Mouse (Mus musculus): Measurements from ENCODE around the gene Mgat4a. TPM values are rescaled to one million over a fixed set of nuclear protein-coding genes. Genes with fewer than 3 reads are reported as not detected.

Mgat4a gene
- polyA plus RNA-seq, 1 experiment from 2014 or later: 11.0 TPM

DNA sequence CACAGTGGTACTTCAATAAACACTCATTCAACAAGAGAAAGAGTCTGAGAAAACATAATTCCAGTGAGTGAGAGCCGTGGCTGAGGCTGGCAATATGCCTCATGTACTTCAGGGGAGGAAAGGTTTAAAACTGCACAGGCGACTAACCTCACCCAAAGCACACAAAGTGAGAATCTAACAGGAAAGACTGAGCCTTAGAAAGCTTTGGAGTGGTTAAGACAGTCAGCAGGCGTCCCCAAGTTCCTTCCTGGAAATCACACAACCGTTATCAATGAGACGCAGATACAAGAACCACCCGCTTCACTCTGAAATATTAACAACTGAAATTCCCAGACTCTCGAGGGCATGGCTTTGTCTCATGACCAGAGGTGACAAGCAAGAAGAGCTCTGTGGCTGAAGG, 62.4 kb downstream of the Mgat4a start:
- Histone ChIP-seq H3K36me3 (ENCODE audit: control insufficient read depth, insufficient read depth, low read length) (no peaks in the 10 kb centered on the region), H3K4me2 (ENCODE audit: low read length) (no peak overlapping the region; the same call in 1 of the 2 replicates), H3K27ac (ENCODE audit: low read depth, low read length) (no peak overlapping the region), H3K9me3 (ENCODE audit: control insufficient read depth, low read length) (no peaks in the 10 kb centered on the region), H3K4me1 (ENCODE audit: control insufficient read depth, insufficient read depth, low read depth, low read length) (no peaks in the 10 kb centered on the region; the same call in 1 of the 2 replicates), H3K27me3 (replicated peaks; ENCODE audit: control insufficient read depth, insufficient read depth, low read length) (no peaks in the 10 kb centered on the region), H3K9ac (ENCODE audit: low read depth, low read length) (no peak overlapping the region), H3K4me3 (ENCODE audit: low read length) (no peak overlapping the region)
- no peak for ATAC-seq
- WGBS: 70% methylated on average over 7 of the region's 7 CpGs

- H3K9ac ChIP-seq (ENCODE audit: low read depth, low read length): no peak overlapping the region
- H3K27ac ChIP-seq (ENCODE audit: low read depth, low read length): no peak overlapping the region
- no peak for ATAC-seq
- H3K27me3 ChIP-seq (replicated peaks; ENCODE audit: control insufficient read depth, insufficient read depth, low read length): no peaks in the 10 kb centered on the region
- H3K4me3 ChIP-seq (ENCODE audit: low read length): no peak overlapping the region
- 64% methylated on average over 5 of the region's 5 CpGs for WGBS
- H3K36me3 ChIP-seq (ENCODE audit: control insufficient read depth, insufficient read depth, low read length): no peaks in the 10 kb centered on the region
- no peaks in the 10 kb centered on the region for H3K9me3 ChIP-seq (ENCODE audit: control insufficient read depth, low read length)
- no peaks in the 10 kb centered on the region; the same call in 1 of the 2 replicates for H3K4me1 ChIP-seq (ENCODE audit: control insufficient read depth, insufficient read depth, low read depth, low read length)
- H3K4me2 ChIP-seq (ENCODE audit: low read length): no peak overlapping the region; the same call in 1 of the 2 replicates
Observed at GRCm38 (mm10) chr1:37477928-37478327, 62.9 kb downstream of the Mgat4a start.

GRCm38 (mm10) chr1:37477250-37477649, 63.6 kb downstream of the Mgat4a start:
- H3K4me2 ChIP-seq (ENCODE audit: low read length): no peak overlapping the region
- H3K27me3 ChIP-seq (replicated peaks; ENCODE audit: control insufficient read depth, insufficient read depth, low read length): no peaks in the 10 kb centered on the region
- no peak overlapping the region for H3K27ac ChIP-seq (ENCODE audit: low read depth, low read length)
- no peaks in the 10 kb centered on the region for H3K36me3 ChIP-seq (ENCODE audit: control insufficient read depth, insufficient read depth, low read length)
- no peak for ATAC-seq
- 94% methylated on average over 5 of the region's 5 CpGs for WGBS
- no peaks in the 10 kb centered on the region; the same call in 1 of the 2 replicates for H3K4me1 ChIP-seq (ENCODE audit: control insufficient read depth, insufficient read depth, low read depth, low read length)
- no peak overlapping the region for H3K4me3 ChIP-seq (ENCODE audit: low read length)
- no peaks in the 10 kb centered on the region for H3K9me3 ChIP-seq (ENCODE audit: control insufficient read depth, low read length)
- no peak overlapping the region for H3K9ac ChIP-seq (ENCODE audit: low read depth, low read length)

DNA sequence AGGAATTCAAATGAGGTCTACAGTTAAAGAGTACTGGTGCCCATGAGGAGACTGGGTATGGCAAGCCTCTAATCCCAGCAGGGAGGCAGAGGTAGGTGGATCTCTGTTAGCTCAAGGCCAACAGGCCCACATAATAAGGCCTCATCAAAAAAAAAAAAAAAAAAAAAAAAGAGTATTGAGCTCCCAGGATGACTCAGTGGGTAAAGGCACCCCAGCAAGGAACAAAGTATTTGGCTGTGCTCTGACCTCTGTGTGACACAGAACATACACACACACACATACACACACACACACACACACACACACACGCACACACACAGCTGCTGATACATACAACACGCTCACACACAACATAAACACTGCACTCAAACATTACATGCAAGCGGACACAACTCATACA, 65.5 kb downstream of the Mgat4a start:
- Histone ChIP-seq H3K27me3 (replicated peaks; ENCODE audit: control insufficient read depth, insufficient read depth, low read length) (no peaks in the 10 kb centered on the region), H3K9ac (ENCODE audit: low read depth, low read length) (no peak overlapping the region), H3K9me3 (ENCODE audit: control insufficient read depth, low read length) (no peaks in the 10 kb centered on the region), H3K4me1 (ENCODE audit: control insufficient read depth, insufficient read depth, low read depth, low read length) (no peaks in the 10 kb centered on the region; the same call in 1 of the 2 replicates), H3K4me3 (ENCODE audit: low read length) (no peak overlapping the region), H3K36me3 (ENCODE audit: control insufficient read depth, insufficient read depth, low read length) (no peaks in the 10 kb centered on the region), H3K27ac (ENCODE audit: low read depth, low read length) (no peak overlapping the region), H3K4me2 (ENCODE audit: low read length) (no peak overlapping the region)
- no peak for ATAC-seq
- WGBS: 94% methylated on average over 3 of the region's 3 CpGs

DNA sequence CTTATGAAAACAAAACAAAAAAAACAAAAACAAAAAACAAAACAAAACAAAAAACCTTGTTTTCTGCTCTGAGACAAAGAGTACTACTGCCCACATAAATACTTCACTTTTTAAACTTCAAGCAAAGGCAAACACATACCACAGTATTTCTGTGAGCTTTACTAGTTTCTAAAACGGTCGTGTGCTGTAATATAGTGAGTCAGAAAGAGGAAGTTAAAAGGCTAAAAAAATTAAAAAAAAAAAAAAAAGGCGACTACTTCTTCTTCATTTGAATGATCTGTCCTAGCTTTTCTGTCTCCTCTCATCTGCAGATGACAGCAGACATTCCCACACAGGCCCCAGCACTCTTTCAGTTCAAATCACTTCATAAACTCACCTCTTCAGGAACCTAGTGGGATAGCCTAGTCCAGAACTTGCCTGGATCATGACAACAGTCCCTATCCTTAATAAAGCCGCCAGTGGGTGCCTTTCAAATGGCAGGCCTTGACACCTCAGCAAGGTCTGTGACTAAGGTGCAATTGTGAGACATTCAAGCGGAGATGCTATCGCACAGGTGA, 66.1 kb downstream of the Mgat4a start:
- Histone ChIP-seq H3K9me3 (ENCODE audit: control insufficient read depth, low read length) (no peaks in the 10 kb centered on the region), H3K4me1 (ENCODE audit: control insufficient read depth, insufficient read depth, low read depth, low read length) (no peaks in the 10 kb centered on the region; the same call in 1 of the 2 replicates), H3K27me3 (replicated peaks; ENCODE audit: control insufficient read depth, insufficient read depth, low read length) (no peaks in the 10 kb centered on the region), H3K4me3 (ENCODE audit: low read length) (no peak overlapping the region), H3K27ac (ENCODE audit: low read depth, low read length) (no peak overlapping the region), H3K4me2 (ENCODE audit: low read length) (no peak overlapping the region), H3K36me3 (ENCODE audit: control insufficient read depth, insufficient read depth, low read length) (no peaks in the 10 kb centered on the region), H3K9ac (ENCODE audit: low read depth, low read length) (no peak overlapping the region)
- WGBS: 94% methylated on average over 6 of the region's 6 CpGs
- ATAC-seq: no peak

GRCm38 (mm10) chr1:37474046-37474445, 66.8 kb downstream of the Mgat4a start:
- Histone ChIP-seq H3K9ac (ENCODE audit: low read depth, low read length) (no peak overlapping the region), H3K36me3 (ENCODE audit: control insufficient read depth, insufficient read depth, low read length) (no peaks in the 10 kb centered on the region), H3K27me3 (replicated peaks; ENCODE audit: control insufficient read depth, insufficient read depth, low read length) (no peaks in the 10 kb centered on the region), H3K9me3 (ENCODE audit: control insufficient read depth, low read length) (no peaks in the 10 kb centered on the region), H3K4me3 (ENCODE audit: low read length) (no peak overlapping the region), H3K4me2 (ENCODE audit: low read length) (no peak overlapping the region), H3K4me1 (ENCODE audit: control insufficient read depth, insufficient read depth, low read depth, low read length) (no peaks in the 10 kb centered on the region; the same call in 1 of the 2 replicates), H3K27ac (ENCODE audit: low read depth, low read length) (no peak overlapping the region)
- WGBS: 74% methylated on average over 8 of the region's 8 CpGs
- no peak for ATAC-seq

- no peak overlapping the region for H3K4me2 ChIP-seq (ENCODE audit: low read length)
- ATAC-seq: no peak
- H3K36me3 ChIP-seq (ENCODE audit: control insufficient read depth, insufficient read depth, low read length): no peaks in the 10 kb centered on the region
- no peak overlapping the region for H3K27ac ChIP-seq (ENCODE audit: low read depth, low read length)
- no peaks in the 10 kb centered on the region; the same call in 1 of the 2 replicates for H3K4me1 ChIP-seq (ENCODE audit: control insufficient read depth, insufficient read depth, low read depth, low read length)
- no peak overlapping the region for H3K4me3 ChIP-seq (ENCODE audit: low read length)
- H3K9ac ChIP-seq (ENCODE audit: low read depth, low read length): no peak overlapping the region
- 91% methylated on average over 10 of the region's 10 CpGs for WGBS
- no peaks in the 10 kb centered on the region for H3K27me3 ChIP-seq (replicated peaks; ENCODE audit: control insufficient read depth, insufficient read depth, low read length)
- H3K9me3 ChIP-seq (ENCODE audit: control insufficient read depth, low read length): no peaks in the 10 kb centered on the region
Observed at GRCm38 (mm10) chr1:37473251-37473650, 67.6 kb downstream of the Mgat4a start.

DNA sequence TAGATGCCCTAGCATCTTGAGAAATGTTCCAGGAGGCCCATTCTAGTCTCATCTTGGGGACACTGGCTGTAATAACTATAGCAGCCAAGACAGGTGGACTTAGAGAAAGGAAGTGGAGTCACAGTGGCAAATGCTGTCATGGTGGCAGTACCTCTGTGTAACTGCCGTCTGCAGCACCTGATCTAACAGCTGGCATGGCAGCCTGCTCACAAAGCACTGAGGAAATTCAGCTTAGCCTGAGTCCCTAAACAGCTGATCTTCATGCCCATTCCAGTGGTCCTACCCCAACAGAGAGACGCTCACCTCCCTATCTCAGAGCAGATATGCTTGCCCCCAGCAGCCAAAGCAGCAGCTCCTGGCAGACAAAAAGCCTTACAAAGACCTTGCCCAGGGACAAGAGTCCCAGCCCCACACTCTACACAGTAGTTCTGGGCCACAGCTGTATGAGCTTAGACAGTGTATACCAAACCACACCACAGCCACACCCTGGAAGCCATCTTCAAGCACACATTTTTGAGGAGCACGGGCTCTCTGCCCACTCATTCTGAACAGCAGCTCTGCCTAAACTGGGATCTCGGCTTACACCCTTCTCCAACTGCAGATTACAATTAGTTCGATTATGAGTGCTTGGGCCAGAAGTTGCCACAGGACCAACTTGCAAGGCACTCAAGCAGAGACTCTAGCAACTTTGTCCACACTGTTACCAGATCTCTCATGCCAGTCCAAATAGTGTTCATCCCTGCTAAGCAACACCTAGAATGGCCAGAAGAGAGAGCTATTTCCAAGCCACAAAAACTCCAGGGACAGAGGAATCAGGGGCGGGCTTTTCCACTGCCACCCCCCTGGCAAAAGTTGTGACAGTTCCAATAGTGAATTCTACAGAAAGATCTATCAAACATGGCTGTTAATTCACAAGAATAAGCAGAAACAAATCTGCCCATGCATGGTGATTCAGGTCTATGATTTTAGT, 69.4 kb downstream of the Mgat4a start:
- Histone ChIP-seq H3K27ac (ENCODE audit: low read depth, low read length) (no peak overlapping the region), H3K27me3 (replicated peaks; ENCODE audit: control insufficient read depth, insufficient read depth, low read length) (no peaks in the 10 kb centered on the region), H3K9ac (ENCODE audit: low read depth, low read length) (no peak overlapping the region), H3K4me1 (ENCODE audit: control insufficient read depth, insufficient read depth, low read depth, low read length) (no peaks in the 10 kb centered on the region), H3K4me2 (ENCODE audit: low read length) (no peak overlapping the region), H3K36me3 (ENCODE audit: control insufficient read depth, insufficient read depth, low read length) (no peaks in the 10 kb centered on the region), H3K9me3 (ENCODE audit: control insufficient read depth, low read length) (no peaks in the 10 kb centered on the region), H3K4me3 (ENCODE audit: low read length) (no peak overlapping the region)
- WGBS: 83% methylated on average over 6 of the region's 6 CpGs
- ATAC-seq: no peak

DNA sequence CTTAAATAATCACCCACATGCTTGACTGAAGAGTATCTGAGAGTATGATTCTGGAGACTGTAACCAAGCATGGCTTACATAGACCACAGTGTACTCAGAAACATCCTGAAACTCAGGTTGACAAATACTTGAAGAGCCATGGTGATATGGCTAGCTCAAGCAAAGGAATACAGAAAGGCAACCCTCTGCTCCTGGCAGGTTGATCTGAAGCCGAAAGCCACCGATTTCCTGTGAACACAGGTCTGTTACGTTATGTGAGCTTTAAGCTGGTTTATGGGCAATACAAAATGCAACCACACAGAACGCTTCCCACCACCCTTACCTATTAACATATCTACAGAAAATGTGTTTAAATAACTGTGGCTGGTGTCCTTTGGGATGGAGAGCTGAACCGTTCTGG, 71.8 kb downstream of the Mgat4a start:
- WGBS: 94% methylated on average over 5 of the region's 5 CpGs
- ATAC-seq: no peak

More for the DNA sequence above, 71.8 kb downstream of the Mgat4a start:
- Histone ChIP-seq H3K4me3 (ENCODE audit: low read length) (no peak overlapping the region), H3K36me3 (ENCODE audit: control insufficient read depth, insufficient read depth, low read length) (no peaks in the 10 kb centered on the region), H3K27me3 (replicated peaks; ENCODE audit: control insufficient read depth, insufficient read depth, low read length) (no peaks in the 10 kb centered on the region), H3K27ac (ENCODE audit: low read depth, low read length) (no peak overlapping the region), H3K4me1 (ENCODE audit: control insufficient read depth, insufficient read depth, low read depth, low read length) (no peaks in the 10 kb centered on the region), H3K9me3 (ENCODE audit: control insufficient read depth, low read length) (no peaks in the 10 kb centered on the region), H3K9ac (ENCODE audit: low read depth, low read length) (no peak overlapping the region), H3K4me2 (ENCODE audit: low read length) (no peak overlapping the region)
